Mouse (Mus musculus): ENCODE results near the gene Rock2. TPM values are rescaled to one million over a fixed set of nuclear protein-coding genes. Genes with fewer than 3 reads are reported as not detected.

Gene Rock2
- polyA plus RNA-seq, 1 experiment = 14.4 TPM

DNA sequence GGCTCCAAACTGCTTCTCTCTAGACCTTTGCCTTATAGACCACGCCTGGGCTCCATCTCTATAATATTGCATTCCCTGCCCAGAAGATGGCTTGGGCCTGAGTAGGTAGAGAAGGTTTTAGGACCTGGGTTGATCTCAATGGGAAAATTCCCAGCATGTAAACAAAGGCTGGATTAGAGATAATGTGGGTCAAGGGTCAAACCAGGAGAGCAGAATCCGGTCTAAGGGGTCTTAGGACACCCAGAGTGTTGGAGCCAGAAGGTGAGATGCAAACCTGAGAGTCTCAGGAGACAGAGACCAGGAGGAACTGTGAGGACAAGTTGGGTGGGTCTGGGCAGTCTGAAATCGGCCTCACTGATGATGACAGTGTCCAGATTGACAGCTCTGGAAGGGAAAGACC is 18.0 kb upstream of the Rock2 start:
- Histone ChIP-seq H3K4me3 (no peak overlapping the region), H3K27me3 (ENCODE audit: control insufficient read depth, insufficient read depth, insufficient read length) (no peaks in the 10 kb centered on the region), H3K79me2 (ENCODE audit: control insufficient read depth, insufficient read depth) (no peaks in the 10 kb centered on the region), H3ac (ENCODE audit: control insufficient read depth, insufficient read length) (no peak overlapping the region), H3K36me3 (ENCODE audit: control insufficient read depth, insufficient read depth) (no peaks in the 10 kb centered on the region), H3K4me2 (ENCODE audit: low read depth) (no peak overlapping the region)
- TF ChIP-seq MAX (IDR thresholded peaks at IDR 0.05; ENCODE audit: low read depth) (no peak), E2F4 (IDR thresholded peaks at IDR 0.05; ENCODE audit: insufficient read depth) (no peak), TCF12 (IDR thresholded peaks at IDR 0.05; ENCODE audit: insufficient read depth, poor library complexity, severe bottlenecking) (no peak), REST (IDR thresholded peaks at IDR 0.05; ENCODE audit: insufficient read depth, insufficient read length) (no peak), MYOG (IDR thresholded peaks at IDR 0.05; ENCODE audit: control insufficient read depth in 1 of 3, insufficient read depth in 1 of 3, insufficient read length in 2 of 3, low read depth in 2 of 3) (no peak), MYOD1 (IDR thresholded peaks at IDR 0.05; ENCODE audit: control insufficient read depth in 1 of 3, insufficient read length in 2 of 3, low read depth in 2 of 3) (no peak), USF1 (IDR thresholded peaks at IDR 0.05; ENCODE audit: low read depth) (no peak), TCF3 (IDR thresholded peaks at IDR 0.05; ENCODE audit: insufficient read length, low read depth) (no peak), POLR2AphosphoS2 (IDR thresholded peaks at IDR 0.05; ENCODE audit: insufficient read length, low read depth) (no peak), CEBPB (IDR thresholded peaks at IDR 0.05; ENCODE audit: insufficient read depth, poor library complexity, severe bottlenecking) (no peak), SRF (IDR thresholded peaks at IDR 0.05; ENCODE audit: control insufficient read depth, insufficient read length, low read depth) (no peak), POLR2A (IDR thresholded peaks at IDR 0.05; ENCODE audit: insufficient read length, low read depth) (no peak)

DNA sequence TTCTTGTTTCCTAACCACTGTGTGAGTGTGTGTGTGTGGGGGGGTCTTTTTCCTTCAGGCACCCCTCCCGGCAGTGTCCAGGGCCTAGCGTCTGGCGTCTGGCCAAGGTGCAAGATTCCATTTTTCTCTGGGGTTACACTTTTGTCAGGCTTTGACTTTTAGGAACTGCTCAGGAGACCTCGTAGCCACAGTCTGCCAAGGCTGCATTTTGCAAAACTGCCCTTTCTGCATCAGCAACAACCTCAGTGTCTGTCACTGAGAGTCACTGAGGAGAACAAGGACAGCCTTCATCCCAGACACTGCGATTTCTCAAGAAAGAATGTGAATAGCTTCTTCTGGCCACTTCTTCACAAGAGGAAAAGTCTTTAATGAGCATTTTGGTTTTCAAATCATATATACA is 17.6 kb upstream of the Rock2 start:
- no peak overlapping the region for H3K4me2 ChIP-seq (ENCODE audit: low read depth)
- no peak overlapping the region for H3K4me3 ChIP-seq
- H3K36me3 ChIP-seq (ENCODE audit: control insufficient read depth, insufficient read depth) = no peaks in the 10 kb centered on the region
- TF ChIP-seq POLR2A (IDR thresholded peaks at IDR 0.05; ENCODE audit: insufficient read length, low read depth) (no peak), MYOD1 (IDR thresholded peaks at IDR 0.05; ENCODE audit: control insufficient read depth in 1 of 3, insufficient read length in 2 of 3, low read depth in 2 of 3) (no peak), MYOG (IDR thresholded peaks at IDR 0.05; ENCODE audit: control insufficient read depth in 1 of 3, insufficient read depth in 1 of 3, insufficient read length in 2 of 3, low read depth in 2 of 3) (no peak), SRF (IDR thresholded peaks at IDR 0.05; ENCODE audit: control insufficient read depth, insufficient read length, low read depth) (no peak), REST (IDR thresholded peaks at IDR 0.05; ENCODE audit: insufficient read depth, insufficient read length) (no peak), TCF12 (IDR thresholded peaks at IDR 0.05; ENCODE audit: insufficient read depth, poor library complexity, severe bottlenecking) (no peak), MAX (IDR thresholded peaks at IDR 0.05; ENCODE audit: low read depth) (no peak), E2F4 (IDR thresholded peaks at IDR 0.05; ENCODE audit: insufficient read depth) (no peak)
- H3ac ChIP-seq (ENCODE audit: control insufficient read depth, insufficient read length) = no peak overlapping the region
- H3K27me3 ChIP-seq (ENCODE audit: control insufficient read depth, insufficient read depth, insufficient read length) = no peaks in the 10 kb centered on the region
- H3K79me2 ChIP-seq (ENCODE audit: control insufficient read depth, insufficient read depth) = no peaks in the 10 kb centered on the region

DNA sequence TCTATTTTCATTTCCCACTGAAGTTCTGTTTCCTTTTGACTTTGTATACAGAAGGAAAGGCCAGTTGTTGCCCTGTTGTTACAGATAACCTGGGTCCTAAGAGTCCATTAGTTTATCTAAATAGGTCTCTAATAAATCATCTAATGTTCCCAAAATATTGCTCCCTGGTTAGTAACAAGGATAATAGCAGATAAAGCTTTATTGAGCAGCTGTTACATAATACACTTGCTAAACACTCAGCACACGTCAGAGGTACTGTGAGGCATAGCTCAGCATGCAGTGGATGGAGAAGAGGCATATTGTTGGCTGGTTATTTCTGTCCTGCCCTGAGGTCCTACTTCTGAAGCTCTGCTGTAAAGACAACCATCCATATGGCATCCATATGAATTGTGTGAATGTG is 17.0 kb upstream of the Rock2 start:
- Histone ChIP-seq H3K79me2 (ENCODE audit: control insufficient read depth, insufficient read depth) (no peaks in the 10 kb centered on the region), H3K4me3 (no peak overlapping the region), H3K27me3 (ENCODE audit: control insufficient read depth, insufficient read depth, insufficient read length) (no peaks in the 10 kb centered on the region), H3K36me3 (ENCODE audit: control insufficient read depth, insufficient read depth) (no peaks in the 10 kb centered on the region), H3K4me2 (ENCODE audit: low read depth) (no peak overlapping the region), H3ac (ENCODE audit: control insufficient read depth, insufficient read length) (no peak overlapping the region)
- TF ChIP-seq USF1 (IDR thresholded peaks at IDR 0.05; ENCODE audit: low read depth) (no peak), POLR2A (IDR thresholded peaks at IDR 0.05; ENCODE audit: insufficient read length, low read depth) (no peak), SRF (IDR thresholded peaks at IDR 0.05; ENCODE audit: control insufficient read depth, insufficient read length, low read depth) (no peak), MYOG (IDR thresholded peaks at IDR 0.05; ENCODE audit: control insufficient read depth in 1 of 3, insufficient read depth in 1 of 3, insufficient read length in 2 of 3, low read depth in 2 of 3) (no peak), TCF3 (IDR thresholded peaks at IDR 0.05; ENCODE audit: insufficient read length, low read depth) (no peak), POLR2AphosphoS2 (IDR thresholded peaks at IDR 0.05; ENCODE audit: insufficient read length, low read depth) (no peak), MYOD1 (IDR thresholded peaks at IDR 0.05; ENCODE audit: control insufficient read depth in 1 of 3, insufficient read length in 2 of 3, low read depth in 2 of 3) (no peak), TCF12 (IDR thresholded peaks at IDR 0.05; ENCODE audit: insufficient read depth, poor library complexity, severe bottlenecking) (no peak), REST (IDR thresholded peaks at IDR 0.05; ENCODE audit: insufficient read depth, insufficient read length) (no peak), MAX (IDR thresholded peaks at IDR 0.05; ENCODE audit: low read depth) (no peak), CEBPB (IDR thresholded peaks at IDR 0.05; ENCODE audit: insufficient read depth, poor library complexity, severe bottlenecking) (no peak), E2F4 (IDR thresholded peaks at IDR 0.05; ENCODE audit: insufficient read depth) (no peak)

DNA sequence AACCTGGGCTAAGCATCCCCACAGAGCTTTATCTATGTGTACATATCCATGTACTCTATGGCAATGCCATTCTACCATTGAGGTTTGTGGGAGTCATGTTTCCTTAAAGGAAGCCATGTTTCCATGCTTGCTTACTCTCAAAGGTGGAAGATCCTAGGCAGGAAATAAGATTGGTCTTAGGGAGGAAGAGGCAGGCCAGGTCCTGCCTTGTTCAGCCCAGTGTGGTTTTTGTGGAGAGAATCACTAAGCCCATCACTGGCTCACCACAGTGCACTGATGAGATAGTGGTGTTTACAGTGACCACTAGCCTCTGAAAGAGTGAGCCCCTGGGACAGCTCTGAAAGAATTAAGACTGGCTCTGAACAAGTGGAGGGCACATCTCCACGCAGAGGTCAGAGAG is 15.3 kb upstream of the Rock2 start:
- no peak for TF ChIP-seq TCF12 (IDR thresholded peaks at IDR 0.05; ENCODE audit: insufficient read depth, poor library complexity, severe bottlenecking)
- TF ChIP-seq MYOD1 (IDR thresholded peaks at IDR 0.05; ENCODE audit: control insufficient read depth in 1 of 3, insufficient read length in 2 of 3, low read depth in 2 of 3) = no peak
- no peak for TF ChIP-seq USF1 (IDR thresholded peaks at IDR 0.05; ENCODE audit: low read depth)
- no peak for TF ChIP-seq SRF (IDR thresholded peaks at IDR 0.05; ENCODE audit: control insufficient read depth, insufficient read length, low read depth)
- TF ChIP-seq TCF3 (IDR thresholded peaks at IDR 0.05; ENCODE audit: insufficient read length, low read depth) = no peak
- TF ChIP-seq MAX (IDR thresholded peaks at IDR 0.05; ENCODE audit: low read depth) = no peak
- TF ChIP-seq POLR2A (IDR thresholded peaks at IDR 0.05; ENCODE audit: insufficient read length, low read depth) = no peak
- no peak for TF ChIP-seq E2F4 (IDR thresholded peaks at IDR 0.05; ENCODE audit: insufficient read depth)
- no peak overlapping the region for H3K4me3 ChIP-seq
- H3ac ChIP-seq (ENCODE audit: control insufficient read depth, insufficient read length) = no peak overlapping the region
- H3K4me2 ChIP-seq (ENCODE audit: low read depth) = no peak overlapping the region
- H3K79me2 ChIP-seq (ENCODE audit: control insufficient read depth, insufficient read depth) = no peaks in the 10 kb centered on the region
- H3K27me3 ChIP-seq (ENCODE audit: control insufficient read depth, insufficient read depth, insufficient read length) = no peaks in the 10 kb centered on the region
- H3K36me3 ChIP-seq (ENCODE audit: control insufficient read depth, insufficient read depth) = no peaks in the 10 kb centered on the region

DNA sequence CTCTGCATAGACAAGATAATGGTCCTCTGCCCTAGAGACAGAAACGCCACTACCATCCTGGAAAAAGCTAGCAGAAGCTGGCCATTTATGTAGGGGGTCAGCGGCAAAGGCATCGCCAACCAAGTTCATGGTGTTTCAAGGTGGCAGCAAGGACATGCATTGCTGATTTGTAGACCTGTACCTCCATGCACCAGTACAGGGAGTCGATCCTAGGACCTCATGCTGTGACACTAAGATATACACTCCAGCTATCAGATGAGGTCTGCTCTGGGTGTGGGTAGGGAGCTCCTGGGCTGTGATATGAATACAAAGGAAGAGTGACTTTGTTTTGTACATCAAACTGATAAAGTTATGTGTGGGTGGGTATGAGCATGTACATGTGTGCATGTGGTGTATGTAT is 14.6 kb upstream of the Rock2 start:
- Histone ChIP-seq H3K36me3 (ENCODE audit: control insufficient read depth, insufficient read depth) (no peaks in the 10 kb centered on the region), H3K4me2 (ENCODE audit: low read depth) (no peak overlapping the region), H3K27me3 (ENCODE audit: control insufficient read depth, insufficient read depth, insufficient read length) (no peaks in the 10 kb centered on the region), H3K4me3 (no peak overlapping the region), H3K79me2 (ENCODE audit: control insufficient read depth, insufficient read depth) (no peaks in the 10 kb centered on the region), H3ac (ENCODE audit: control insufficient read depth, insufficient read length) (no peak overlapping the region)
- no peak for TF ChIP-seq MAX (IDR thresholded peaks at IDR 0.05; ENCODE audit: low read depth)
- no peak for TF ChIP-seq POLR2AphosphoS2 (IDR thresholded peaks at IDR 0.05; ENCODE audit: insufficient read length, low read depth)
- TF ChIP-seq TCF12 (IDR thresholded peaks at IDR 0.05; ENCODE audit: insufficient read depth, poor library complexity, severe bottlenecking) = no peak
- TF ChIP-seq MYOG (IDR thresholded peaks at IDR 0.05; ENCODE audit: control insufficient read depth in 1 of 3, insufficient read depth in 1 of 3, insufficient read length in 2 of 3, low read depth in 2 of 3) = no peak
- no peak for TF ChIP-seq USF1 (IDR thresholded peaks at IDR 0.05; ENCODE audit: low read depth)
- no peak for TF ChIP-seq POLR2A (IDR thresholded peaks at IDR 0.05; ENCODE audit: insufficient read length, low read depth)
- no peak for TF ChIP-seq CEBPB (IDR thresholded peaks at IDR 0.05; ENCODE audit: insufficient read depth, poor library complexity, severe bottlenecking)
